Mouse (Mus musculus) embryo, embryonic 10 days (tissue): Measurements from ENCODE around the gene Rnf151.

ENCODE experiments used
- DNase-seq: peaks from one replicate; pipeline ENCODE4 v3.0.0-alpha.2; 2015; ENCODE audit warnings: low spot score

Rnf151 gene

GRCm38 (mm10) chr17:24717943-24718342 is at the start of gene Rnf151, which contains the start of gene Rps2:
TSS of gene Rnf151 (minus strand) at chr17:24718063.
TSS of gene Rps2 (plus strand) at chr17:24718116.
- no peak for DNase-seq

GRCm38 (mm10) chr17:24766266-24766875 is 48.5 kb upstream of the Rnf151 start:
- DNase-seq = no peak

GRCm38 (mm10) chr17:24765016-24765905 is 47.4 kb upstream of the Rnf151 start:
- peak; percentile 31 for DNase-seq

GRCm38 (mm10) chr17:24761121-24761520 is 43.3 kb upstream of the Rnf151 start:
- peak; percentile 24 for DNase-seq

- DNase-seq = no peak
These were observed 39.5 kb upstream of the Rnf151 start for GRCm38 (mm10) chr17:24757394-24757793.

GRCm38 (mm10) chr17:24752415-24753394 is 34.8 kb upstream of the Rnf151 start, which contains the start of gene Hs3st6:
TSS of gene Hs3st6 (plus strand) at chr17:24752988.
- DNase-seq = peak; percentile 59

- no peak for DNase-seq
These were observed 33.7 kb upstream of the Rnf151 start for GRCm38 (mm10) chr17:24751528-24751927.

- no peak for DNase-seq
These were observed 29.1 kb upstream of the Rnf151 start for GRCm38 (mm10) chr17:24746986-24747385.

GRCm38 (mm10) chr17:24745526-24746497 is 27.9 kb upstream of the Rnf151 start:
- peak; percentile 96 for DNase-seq

- DNase-seq = no peak
These were observed 26.5 kb upstream of the Rnf151 start for GRCm38 (mm10) chr17:24744381-24744780.

GRCm38 (mm10) chr17:24743896-24744295 is 26.0 kb upstream of the Rnf151 start:
- DNase-seq = no peak

GRCm38 (mm10) chr17:24742307-24742706 is 24.4 kb upstream of the Rnf151 start:
- no peak for DNase-seq

- DNase-seq = no peak
These were observed 22.1 kb upstream of the Rnf151 start for GRCm38 (mm10) chr17:24739926-24740325.

- DNase-seq = no peak
These were observed 20.4 kb upstream of the Rnf151 start for GRCm38 (mm10) chr17:24738238-24738637.

GRCm38 (mm10) chr17:24737135-24737810 is 19.4 kb upstream of the Rnf151 start:
- DNase-seq = peak; percentile 7

GRCm38 (mm10) chr17:24736330-24737051 is 18.6 kb upstream of the Rnf151 start, which contains the start of gene Msrb1:
TSS of gene Msrb1 (plus strand) at chr17:24736642.
- DNase-seq = peak; percentile 98

GRCm38 (mm10) chr17:24735446-24735845 is 17.6 kb upstream of the Rnf151 start:
- DNase-seq = no peak

GRCm38 (mm10) chr17:24734513-24734912 is 16.6 kb upstream of the Rnf151 start:
- no peak for DNase-seq

GRCm38 (mm10) chr17:24733434-24734050 is 15.7 kb upstream of the Rnf151 start:
- DNase-seq = no peak
